Mouse (Mus musculus) brain, embryonic 14.5 days (tissue): ENCODE results near the gene Ap1b1. TPM values are rescaled to one million over a fixed set of nuclear protein-coding genes. Genes with fewer than 3 reads are reported as not detected.
A peak's percentile ranks its signal among the peaks of the same experiment; 100 is the strongest.

Experiments used
- DNase-seq: peaks from one replicate; pipeline ENCODE4 v3.0.0-alpha.2; 2011; ENCODE audit warnings: low read depth
- CTCF ChIP-seq: fragments of 200-500 bp; IDR thresholded peaks from 2 replicates; pipeline ENCODE4 v1.5.1; 2012; ENCODE audit warnings: inconsistent platforms, mild to moderate bottlenecking, moderate library complexity, borderline replicate concordance; ENCODE audit not compliant: insufficient read depth, insufficient read length; ENCODE audit errors: extremely low read depth
- POLR2A ChIP-seq: fragments of 200-500 bp; IDR thresholded peaks from 2 replicates; pipeline ENCODE4 v1.6.1; 2012; ENCODE audit warnings: mild to moderate bottlenecking, inconsistent platforms, borderline replicate concordance; ENCODE audit not compliant: poor library complexity, insufficient read depth, insufficient read length, severe bottlenecking; ENCODE audit errors: extremely low read depth
- polyA plus RNA-seq: library from polyadenylated mRNA; depleted of rRNA; stranded (reverse); fragments of >200 nt; gene quantifications from 2 replicates; pipeline ENCODE4 v1.2.3, GENCODE M21; 2012

The Ap1b1 gene
- polyA plus RNA-seq, 1 experiment, result 115 TPM

DNA sequence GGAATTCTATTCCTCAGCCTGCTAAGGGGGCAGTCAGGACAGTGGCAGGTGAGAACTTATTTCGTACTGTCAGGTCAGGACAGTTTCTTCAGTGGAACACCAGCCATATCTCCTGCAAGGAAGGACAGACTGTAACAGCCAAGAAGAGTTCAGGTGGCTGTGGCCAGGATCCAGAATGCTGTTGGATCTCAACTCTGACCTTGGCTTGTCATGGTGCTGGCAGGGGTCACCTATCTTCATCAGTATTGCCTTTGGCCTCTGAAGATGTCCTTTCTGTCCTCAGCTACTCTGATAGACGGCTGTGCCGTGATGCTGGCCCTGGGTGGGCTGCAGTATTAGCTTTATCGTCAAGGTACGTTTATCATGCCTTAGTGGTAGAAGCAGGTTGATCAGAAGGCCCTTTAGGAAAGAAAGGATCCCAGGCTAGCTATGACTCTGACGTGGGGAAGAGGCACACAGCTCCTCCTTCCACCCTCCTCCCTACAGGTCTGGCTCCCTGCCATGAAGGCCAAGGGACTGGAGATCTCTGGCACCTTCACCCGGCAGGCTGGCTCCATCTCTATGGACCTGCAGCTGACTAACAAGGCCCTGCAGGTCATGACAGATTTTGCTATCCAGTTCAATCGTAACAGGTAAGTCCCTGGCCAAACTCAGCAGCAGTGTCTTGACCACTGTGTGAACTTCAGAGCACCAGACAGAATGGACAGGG lies 50.7 kb downstream of the Ap1b1 start:
- no peak for TF ChIP-seq POLR2A
- TF ChIP-seq CTCF, result no peak
- no peak for DNase-seq

DNA sequence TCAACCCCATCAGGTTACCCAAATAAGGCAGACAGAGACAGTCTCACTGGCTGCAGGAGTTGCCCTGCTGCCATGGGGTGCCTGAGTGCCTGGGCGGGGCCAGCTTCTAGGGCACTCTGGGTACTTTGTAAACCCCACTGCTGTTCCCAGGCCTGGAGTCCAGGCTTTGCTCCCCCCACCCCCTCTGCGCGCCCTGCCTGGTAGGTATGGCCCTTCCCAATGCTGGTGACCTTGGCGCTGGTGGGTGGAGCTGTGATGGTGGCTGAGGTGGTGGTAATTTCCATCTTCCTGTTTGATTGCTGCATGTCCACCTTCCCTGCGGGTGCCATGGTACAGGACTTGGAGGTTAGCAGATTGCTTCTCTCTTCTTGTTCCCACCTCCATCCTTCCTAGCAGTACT lies 54.0 kb downstream of the Ap1b1 start:
- TF ChIP-seq POLR2A (no peak), CTCF (no peak)
- no peak for DNase-seq

DNA sequence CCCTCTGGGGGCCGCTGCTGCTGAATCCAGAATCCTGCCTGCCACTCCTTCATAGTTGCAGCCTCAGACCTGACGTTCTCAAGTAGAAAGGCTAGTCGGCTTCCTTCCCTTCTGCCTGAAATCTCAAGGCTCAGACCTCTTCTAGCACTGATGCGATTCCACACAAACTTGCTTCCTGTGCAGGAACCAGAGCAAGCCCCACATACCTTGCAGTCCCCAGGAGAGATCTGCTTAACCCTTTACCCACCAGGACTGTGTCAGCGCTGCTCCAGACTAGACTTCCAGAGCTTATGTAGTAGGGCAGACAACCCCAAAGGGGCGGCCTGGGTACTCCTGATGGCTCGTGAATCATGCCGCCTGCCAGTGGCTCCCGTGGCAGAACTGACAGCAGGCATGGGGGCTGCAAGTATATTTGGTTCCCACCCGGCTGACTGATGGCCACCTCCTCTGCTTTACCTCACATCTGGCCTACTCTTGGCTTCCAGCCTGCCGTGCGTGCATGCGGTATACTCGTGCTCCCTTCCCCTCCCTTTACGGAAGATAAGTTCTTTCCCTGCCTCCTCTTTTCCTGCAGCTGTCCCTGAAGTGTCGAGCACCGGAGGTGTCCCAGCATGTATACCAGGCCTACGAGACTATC lies 54.6 kb downstream of the Ap1b1 start:
- TF ChIP-seq POLR2A, result no peak
- no peak for TF ChIP-seq CTCF
- no peak for DNase-seq

DNA sequence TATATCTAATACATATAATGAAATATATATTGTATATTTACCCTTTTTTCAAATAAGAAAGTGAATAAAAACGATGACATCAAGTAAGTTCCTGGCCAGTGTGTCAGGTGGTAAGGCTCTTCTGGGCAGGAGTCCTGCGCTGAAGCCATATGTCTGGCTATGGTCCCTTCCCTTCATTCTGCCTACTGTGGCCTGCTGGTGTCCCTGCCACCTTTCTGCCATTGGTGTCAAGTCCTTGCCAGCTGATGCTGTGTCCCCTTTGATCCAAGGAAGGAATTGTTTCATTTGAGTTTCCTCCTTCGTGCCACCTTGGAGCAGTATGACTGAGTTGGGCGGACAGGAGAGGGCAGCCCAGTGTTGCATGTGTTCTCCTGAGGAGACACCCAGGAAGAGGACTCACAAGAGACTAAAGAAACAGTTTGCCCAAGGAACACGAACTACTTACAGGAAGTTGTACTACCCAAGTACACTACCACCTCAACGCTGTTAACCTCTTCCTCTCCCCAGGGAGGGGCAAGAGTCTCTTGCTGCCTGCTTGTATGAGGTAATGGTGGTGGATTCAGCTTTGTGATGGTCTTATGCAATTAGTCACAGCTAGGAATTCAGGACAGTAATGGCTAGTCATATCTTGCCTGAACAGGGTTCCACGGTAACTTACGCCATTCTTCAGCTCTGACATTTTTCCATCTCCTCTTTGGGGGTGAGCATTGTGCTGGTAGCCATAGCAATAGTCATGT lies 56.2 kb downstream of the Ap1b1 start:
- TF ChIP-seq POLR2A (no peak), CTCF (no peak)
- no peak for DNase-seq

DNA sequence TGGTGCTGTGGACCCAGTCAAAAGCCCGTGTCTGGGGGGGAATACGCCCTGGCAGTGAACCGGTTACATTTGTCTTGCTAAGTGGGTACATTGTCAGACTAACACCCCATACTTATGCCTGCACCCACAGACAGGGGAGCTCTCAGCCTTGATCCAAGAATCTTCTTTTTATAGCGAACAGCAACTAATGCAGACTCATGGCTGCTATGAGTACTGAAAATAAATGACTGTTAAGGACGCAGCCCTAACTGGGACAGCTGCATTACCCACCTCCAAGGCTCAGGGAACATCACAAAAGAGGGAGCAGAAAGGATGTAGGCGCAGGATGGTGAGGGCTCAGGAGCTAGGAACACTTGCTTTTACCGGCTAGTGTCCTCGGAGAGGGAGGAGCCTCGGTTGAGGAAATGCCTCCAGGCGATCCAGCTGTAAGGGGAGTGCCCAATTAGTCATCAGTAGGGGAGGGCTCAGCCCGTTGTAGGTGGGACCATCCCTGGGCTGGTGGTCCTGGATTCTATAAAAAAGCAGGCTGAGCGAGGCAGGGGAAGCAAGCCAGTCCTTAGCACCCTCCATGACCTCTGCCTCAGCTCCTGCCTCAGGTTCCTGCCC lies 59.8 kb downstream of the Ap1b1 start:
- TF ChIP-seq CTCF (no peak), POLR2A (no peak)
- DNase-seq, result no peak

DNA sequence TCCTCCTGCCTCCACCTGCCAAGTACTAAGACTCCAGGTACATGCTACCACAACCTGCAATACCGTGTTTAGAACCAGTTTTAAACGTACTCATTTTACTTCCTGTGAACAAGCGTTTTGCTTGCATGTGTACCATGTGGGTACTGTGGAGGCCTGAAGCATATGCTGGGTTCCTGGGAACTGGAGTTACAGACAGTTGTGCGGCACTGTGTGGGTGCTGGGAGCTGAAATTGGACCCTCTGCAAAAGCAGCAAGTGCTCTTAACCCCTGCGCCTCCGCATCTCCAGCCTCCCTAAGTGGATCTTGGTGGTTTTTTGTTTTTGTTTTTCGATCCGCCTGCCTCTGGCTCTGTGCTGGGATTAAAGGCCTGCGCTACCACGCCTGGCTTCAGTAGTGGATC lies 65.0 kb downstream of the Ap1b1 start:
- no peak for TF ChIP-seq POLR2A
- TF ChIP-seq CTCF, result no peak
- no peak for DNase-seq

DNA sequence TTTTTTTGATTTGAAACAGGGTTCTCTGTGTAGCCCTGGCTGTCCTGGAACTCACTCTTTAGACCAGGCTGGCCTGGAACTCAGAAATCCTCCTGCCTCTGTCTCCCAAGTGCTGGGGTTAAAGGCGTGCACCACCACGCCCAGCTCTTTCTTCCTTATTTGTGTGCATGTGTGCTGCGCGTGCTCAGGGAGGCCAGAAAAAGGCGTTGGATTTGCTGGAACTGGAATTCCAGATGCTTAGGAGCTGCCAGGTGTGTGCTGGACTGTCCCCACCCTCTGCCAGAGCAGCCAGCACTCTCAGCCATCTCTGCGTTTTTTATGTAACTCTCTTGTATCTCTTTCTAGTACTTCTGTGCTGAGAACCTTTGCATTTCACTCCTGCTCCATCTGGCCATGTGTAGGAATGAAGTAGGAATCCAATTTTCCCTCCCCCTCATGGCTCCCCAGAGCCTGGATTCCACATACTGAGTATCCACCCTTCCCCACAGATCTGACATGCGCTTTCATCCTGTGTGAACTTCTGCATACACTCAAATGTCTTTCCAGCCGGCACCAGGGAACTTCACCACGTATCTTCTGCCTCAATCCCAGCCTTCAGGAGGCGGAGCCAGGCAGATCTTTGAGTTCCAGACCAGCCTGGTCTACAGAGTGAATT lies 65.7 kb downstream of the Ap1b1 start:
- TF ChIP-seq POLR2A (no peak), CTCF (no peak)

DNA sequence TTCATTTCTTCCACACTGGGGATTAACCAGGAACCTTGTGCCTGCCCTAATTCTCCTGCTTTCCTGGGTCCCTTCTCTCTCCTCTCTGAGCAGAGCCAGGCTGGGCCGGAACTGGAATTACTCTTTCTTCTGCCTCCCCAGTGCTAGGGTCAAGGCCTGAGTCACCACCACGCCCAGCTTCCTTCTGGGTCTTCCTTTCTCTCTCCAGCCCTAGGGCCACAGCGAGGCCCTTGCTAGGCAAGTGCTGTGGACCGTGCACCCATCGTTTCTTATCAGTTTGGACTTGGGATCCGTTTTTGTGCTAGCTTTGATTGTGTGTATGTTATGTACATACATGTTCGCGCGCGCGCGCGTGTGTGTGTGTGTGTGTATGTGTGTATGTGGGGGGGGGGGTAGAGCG lies 67.5 kb downstream of the Ap1b1 start:
- DNase-seq, result no peak
- TF ChIP-seq CTCF (no peak), POLR2A (no peak)

More for the DNA sequence above, 65.7 kb downstream of the Ap1b1 start:
- DNase-seq, result no peak

DNA sequence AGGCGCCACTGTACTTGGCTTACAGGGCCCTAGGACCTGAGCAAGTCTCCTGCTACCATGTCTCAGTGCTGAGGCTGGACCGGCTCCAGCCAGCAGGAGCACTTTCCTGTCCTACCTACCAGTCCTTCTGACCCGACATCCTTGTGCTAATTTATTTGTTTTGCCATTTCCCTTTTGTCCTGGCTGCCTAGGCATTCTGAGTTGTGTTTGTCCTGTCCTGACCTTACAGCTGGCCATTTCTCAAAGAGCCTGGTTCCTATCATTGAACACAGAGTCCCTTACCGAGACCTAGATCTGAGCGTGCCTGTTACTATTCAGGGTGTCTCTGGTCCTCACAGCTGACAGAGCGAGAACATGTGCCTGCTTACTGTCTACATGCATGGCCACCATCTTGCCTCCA lies 68.2 kb downstream of the Ap1b1 start:
- TF ChIP-seq POLR2A (no peak), CTCF (no peak)
- DNase-seq, result no peak

DNA sequence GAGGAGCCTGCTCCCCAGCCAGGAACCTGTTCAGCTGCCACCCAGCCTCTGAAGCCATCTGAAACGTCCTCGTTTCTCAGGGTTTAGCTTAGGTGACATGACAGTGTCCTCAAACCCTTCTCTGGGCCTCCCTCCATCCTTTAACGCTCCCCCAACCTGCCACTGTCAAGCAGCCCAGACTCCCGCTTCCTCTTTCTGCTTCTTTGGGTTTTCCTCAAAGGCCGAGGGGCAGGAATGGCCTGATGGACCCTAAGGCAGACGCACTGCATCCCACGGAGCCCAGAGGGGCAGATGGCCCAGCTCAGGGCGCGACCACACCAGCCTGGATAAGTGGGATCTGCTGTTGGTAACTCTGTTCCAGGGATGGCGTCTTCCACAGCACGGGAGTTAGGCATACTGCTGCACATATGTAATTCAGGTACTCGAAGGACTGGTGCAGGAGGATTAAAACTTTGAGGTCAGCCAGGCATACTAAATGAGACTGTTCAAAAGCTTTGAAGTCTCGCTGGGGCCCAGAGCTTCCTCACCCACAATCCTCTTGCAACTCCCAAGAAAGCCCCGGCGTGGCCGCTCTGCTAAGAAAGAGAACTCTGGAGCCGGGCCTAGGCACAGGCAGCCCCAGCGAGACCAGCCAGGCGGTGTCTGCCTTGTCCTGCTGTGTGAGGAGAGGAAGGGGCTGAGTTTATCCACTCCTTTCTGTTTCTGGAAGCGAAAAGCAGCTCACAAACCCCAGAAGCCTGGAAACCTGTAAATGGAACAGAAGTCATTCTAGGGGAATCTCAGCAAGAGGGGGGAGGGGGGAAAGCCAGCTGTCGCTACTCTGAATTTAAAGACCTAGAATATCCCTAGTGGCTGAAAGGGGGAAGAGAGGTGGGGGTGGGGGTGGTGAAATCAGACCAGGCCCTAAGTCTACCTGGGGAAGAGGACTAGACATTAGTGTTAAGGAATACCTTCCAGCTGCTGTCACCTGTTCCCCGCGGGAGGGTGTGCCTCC lies 69.6 kb downstream of the Ap1b1 start:
- peak; percentile 49 for DNase-seq
- TF ChIP-seq POLR2A (no peak), CTCF (no peak)
